Mouse (Mus musculus): ENCODE results near the gene Rcc2. TPM values are rescaled to one million over a fixed set of nuclear protein-coding genes. Genes with fewer than 3 reads are reported as not detected.

The Rcc2 gene
- polyA plus RNA-seq, 1 experiment from 2014 or later = 30.1 TPM

- Histone ChIP-seq H3K36me3 (ENCODE audit: inconsistent target) (no peaks in the 10 kb centered on the region), H3K27ac (no peak overlapping the region), H3K79me2 (ENCODE audit: inconsistent target) (no peaks in the 10 kb centered on the region), H3K4me3 (ENCODE audit: inconsistent target) (no peak overlapping the region)
- WGBS (ENCODE audit: missing documents) = 36% methylated on average over 12 of the region's 14 CpGs
Measured at GRCm38 (mm10) chr4:140695675-140696585, 4.4 kb upstream of the Rcc2 start.

GRCm38 (mm10) chr4:140699441-140700127, 757 bp upstream of the Rcc2 start:
- H3K79me2 ChIP-seq (ENCODE audit: inconsistent target) = peaks cover 18% of the 10 kb centered on the region
- H3K27ac ChIP-seq = peak overlapping the region; percentile 82
- WGBS (ENCODE audit: missing documents) = 4% methylated on average over 29 of the region's 29 CpGs
- H3K36me3 ChIP-seq (ENCODE audit: inconsistent target) = no peaks in the 10 kb centered on the region
- H3K4me3 ChIP-seq (ENCODE audit: inconsistent target) = peak overlapping the region; percentile 38

- Histone ChIP-seq H3K27ac (peak overlapping the region; percentile 86), H3K36me3 (ENCODE audit: inconsistent target) (no peaks in the 10 kb centered on the region), H3K4me3 (ENCODE audit: inconsistent target) (peak overlapping the region; percentile 64), H3K79me2 (ENCODE audit: inconsistent target) (peaks cover 34% of the 10 kb centered on the region)
- 2% methylated on average over 46 of the region's 61 CpGs for WGBS (ENCODE audit: missing documents)
Measured at GRCm38 (mm10) chr4:140701049-140701715, 841 bp downstream of the Rcc2 start.

GRCm38 (mm10) chr4:140701716-140702561, 1.6 kb downstream of the Rcc2 start:
- no peaks in the 10 kb centered on the region for H3K36me3 ChIP-seq (ENCODE audit: inconsistent target)
- WGBS (ENCODE audit: missing documents) = 2% methylated on average over 41 of the region's 107 CpGs
- peak overlapping the region; percentile 86 for H3K27ac ChIP-seq
- H3K4me3 ChIP-seq (ENCODE audit: inconsistent target) = peak overlapping the region; percentile 64
- H3K79me2 ChIP-seq (ENCODE audit: inconsistent target) = peaks cover 42% of the 10 kb centered on the region

- Histone ChIP-seq H3K27ac (0 out of 2 replicates have a peak overlapping the region, but pooled peaks have one; percentile 10), H3K4me3 (ENCODE audit: inconsistent target) (peak overlapping the region; percentile 47), H3K79me2 (ENCODE audit: inconsistent target) (peaks cover 50% of the 10 kb centered on the region), H3K36me3 (ENCODE audit: inconsistent target) (no peaks in the 10 kb centered on the region)
- WGBS (ENCODE audit: missing documents) = 2% methylated on average over 57 of the region's 68 CpGs
Measured at GRCm38 (mm10) chr4:140702611-140703327, 2.4 kb downstream of the Rcc2 start.

- Histone ChIP-seq H3K79me2 (ENCODE audit: inconsistent target) (peaks cover 59% of the 10 kb centered on the region), H3K36me3 (ENCODE audit: inconsistent target) (peaks cover 8% of the 10 kb centered on the region), H3K4me3 (ENCODE audit: inconsistent target) (no peak overlapping the region; the same call in 1 of the 2 replicates), H3K27ac (no peak overlapping the region)
- WGBS (ENCODE audit: missing documents) = 48% methylated on average over 8 of the region's 8 CpGs
Measured at GRCm38 (mm10) chr4:140703636-140704035, 3.3 kb downstream of the Rcc2 start.

GRCm38 (mm10) chr4:140704166-140704565, 3.8 kb downstream of the Rcc2 start:
- Histone ChIP-seq H3K36me3 (ENCODE audit: inconsistent target) (peaks cover 13% of the 10 kb centered on the region), H3K27ac (no peak overlapping the region), H3K79me2 (ENCODE audit: inconsistent target) (peaks cover 64% of the 10 kb centered on the region), H3K4me3 (ENCODE audit: inconsistent target) (no peak overlapping the region)
- 72% methylated on average over 4 of the region's 4 CpGs for WGBS (ENCODE audit: missing documents)

GRCm38 (mm10) chr4:140707615-140708014, 7.3 kb downstream of the Rcc2 start:
- 92% methylated on average over 4 of the region's 4 CpGs for WGBS (ENCODE audit: missing documents)
- H3K79me2 ChIP-seq (ENCODE audit: inconsistent target) = peaks cover 75% of the 10 kb centered on the region
- no peak overlapping the region for H3K27ac ChIP-seq
- peaks cover 44% of the 10 kb centered on the region for H3K36me3 ChIP-seq (ENCODE audit: inconsistent target)
- no peak overlapping the region for H3K4me3 ChIP-seq (ENCODE audit: inconsistent target)

GRCm38 (mm10) chr4:140708297-140708927, 8.1 kb downstream of the Rcc2 start:
- H3K36me3 ChIP-seq (ENCODE audit: inconsistent target) = peaks cover 48% of the 10 kb centered on the region
- H3K4me3 ChIP-seq (ENCODE audit: inconsistent target) = no peak overlapping the region
- WGBS (ENCODE audit: missing documents) = 94% methylated on average over 18 of the region's 18 CpGs
- H3K79me2 ChIP-seq (ENCODE audit: inconsistent target) = peaks cover 69% of the 10 kb centered on the region
- no peak overlapping the region for H3K27ac ChIP-seq

- Histone ChIP-seq H3K4me3 (ENCODE audit: inconsistent target) (no peak overlapping the region), H3K79me2 (ENCODE audit: inconsistent target) (peaks cover 62% of the 10 kb centered on the region), H3K36me3 (ENCODE audit: inconsistent target) (peaks cover 49% of the 10 kb centered on the region), H3K27ac (no peak overlapping the region)
- whole genome bisulfite sequencing (ENCODE audit: missing documents) = 98% methylated on average over 7 of the region's 7 CpGs
Measured at GRCm38 (mm10) chr4:140709111-140709510, 8.8 kb downstream of the Rcc2 start.

- H3K36me3 ChIP-seq (ENCODE audit: inconsistent target) = peaks cover 54% of the 10 kb centered on the region
- no peak overlapping the region for H3K4me3 ChIP-seq (ENCODE audit: inconsistent target)
- H3K79me2 ChIP-seq (ENCODE audit: inconsistent target) = peaks cover 57% of the 10 kb centered on the region
- no peak overlapping the region for H3K27ac ChIP-seq
- WGBS (ENCODE audit: missing documents) = 96% methylated on average over 9 of the region's 10 CpGs
Measured at GRCm38 (mm10) chr4:140709617-140710016, 9.3 kb downstream of the Rcc2 start.

- Histone ChIP-seq H3K79me2 (ENCODE audit: inconsistent target) (peaks cover 45% of the 10 kb centered on the region), H3K27ac (no peak overlapping the region), H3K36me3 (ENCODE audit: inconsistent target) (peaks cover 63% of the 10 kb centered on the region), H3K4me3 (ENCODE audit: inconsistent target) (no peak overlapping the region)
- 95% methylated on average over 10 of the region's 10 CpGs for WGBS (ENCODE audit: missing documents)
Measured at GRCm38 (mm10) chr4:140710781-140711180, 10.4 kb downstream of the Rcc2 start.

- 92% methylated on average over 5 of the region's 5 CpGs for WGBS (ENCODE audit: missing documents)
- Histone ChIP-seq H3K36me3 (ENCODE audit: inconsistent target) (peaks cover 68% of the 10 kb centered on the region), H3K4me3 (ENCODE audit: inconsistent target) (no peak overlapping the region), H3K79me2 (ENCODE audit: inconsistent target) (peaks cover 40% of the 10 kb centered on the region), H3K27ac (no peak overlapping the region)
Measured at GRCm38 (mm10) chr4:140711360-140711759, 11.0 kb downstream of the Rcc2 start.

All from macrophage (primary cell).